Mouse (Mus musculus) heart, postnatal 0 days (tissue): ENCODE measurements around the gene Aox2.
"Not testable (repeated sequence)": the region's sequence is repeated elsewhere in the genome, so short reads cannot be mapped to it uniquely, and the experiment has no call there.

Experiments
- CTCF ChIP-seq: IDR thresholded peaks from 2 replicates; pipeline ENCODE4 v1.5.1; 2016; ENCODE audit warnings: antibody characterized with exemption, control low read depth, low read depth
- EP300 ChIP-seq: IDR thresholded peaks from 2 replicates; pipeline ENCODE4 v1.6.1; 2016; ENCODE audit warnings: antibody characterized with exemption, low read depth

- not testable (repeated sequence) for TF ChIP-seq CTCF, EP300
Measured at GRCm38 (mm10) chr1:58374266-58374665, 96.1 kb downstream of the Aox2 start.
